Mouse (Mus musculus): ENCODE data around the gene Smyd1. TPM values are rescaled to one million over a fixed set of nuclear protein-coding genes. Genes with fewer than 3 reads are reported as not detected.

The Smyd1 gene
- polyA plus RNA-seq, 1 experiment from 2014 or later: 97.1 TPM

- no peaks in the 10 kb centered on the region for H3K36me3 ChIP-seq
- no peak overlapping the region for H3K4me3 ChIP-seq
- no peak overlapping the region for H3K4me2 ChIP-seq
- H3K27me3 ChIP-seq: no peaks in the 10 kb centered on the region
- H3K4me1 ChIP-seq (replicated peaks): 0 out of 2 replicates have a peak, but pooled peaks cover 2% of the 10 kb centered on the region
- no peak for ATAC-seq (replicated peaks; ENCODE audit: insufficient number of reproducible peaks, insufficient read depth, low FRiP score, low read depth)
- no peaks in the 10 kb centered on the region for H3K9me3 ChIP-seq (replicated peaks)
- 24% methylated on average over 6 of the region's 6 CpGs for WGBS
- H3K9ac ChIP-seq: no peak overlapping the region
- no peak overlapping the region for H3K27ac ChIP-seq
These were observed 155.4 kb downstream of the Smyd1 start for GRCm38 (mm10) chr6:71166551-71167169.

GRCm38 (mm10) chr6:71164394-71164793 is 157.6 kb downstream of the Smyd1 start:
- ATAC-seq (replicated peaks; ENCODE audit: insufficient number of reproducible peaks, insufficient read depth, low FRiP score, low read depth): 0 out of 2 replicates have a peak, but pooled peaks have one; percentile 35
- no peak overlapping the region for H3K4me3 ChIP-seq
- H3K4me2 ChIP-seq: no peak overlapping the region
- H3K9ac ChIP-seq: no peak overlapping the region
- no peaks in the 10 kb centered on the region for H3K27me3 ChIP-seq
- WGBS: 39% methylated on average over 6 of the region's 6 CpGs
- H3K36me3 ChIP-seq: no peaks in the 10 kb centered on the region
- H3K9me3 ChIP-seq (replicated peaks): no peaks in the 10 kb centered on the region
- no peak overlapping the region for H3K27ac ChIP-seq
- 0 out of 2 replicates have a peak, but pooled peaks cover 2% of the 10 kb centered on the region for H3K4me1 ChIP-seq (replicated peaks)

Small RNA genes lying within 50 kb of the gene (microRNA-seq; reads per million reads assigned to microRNA genes)
- 18.3 reads per million, percentile 32 among the genes with 10 or more reads in this experiment for gene Mir8112

Other genes with a start within 250 kb of the Smyd1 start
- gene Thnsl2, start 177.8 kb downstream of the Smyd1 start, polyA plus RNA-seq (2015; fragmentation: Nextera tagmentation; extraction: Ambion mirVana): 4.2 and 6.9 TPM in 2 replicates
- 0.42 and 2.9 TPM in 2 replicates for gene Fabp1, start 122.4 kb downstream of the Smyd1 start, polyA plus RNA-seq (2015; fragmentation: Nextera tagmentation; extraction: Ambion mirVana)
- gene Krcc1, start 50.6 kb downstream of the Smyd1 start, polyA plus RNA-seq (2015; fragmentation: Nextera tagmentation; extraction: Ambion mirVana): 54.6 and 68.2 TPM in 2 replicates
- 0.76 TPM in 1 of 2 replicates, not detected in the other for gene Cd8b1, start 555 bp upstream of the Smyd1 start, polyA plus RNA-seq (2015; fragmentation: Nextera tagmentation; extraction: Ambion mirVana)
- gene Cd8a, start 51.2 kb upstream of the Smyd1 start, polyA plus RNA-seq (2015; fragmentation: Nextera tagmentation; extraction: Ambion mirVana): 0.66 TPM in 1 of 2 replicates, not detected in the other
- gene Rmnd5a, start 118.4 kb upstream of the Smyd1 start, polyA plus RNA-seq (2015; fragmentation: Nextera tagmentation; extraction: Ambion mirVana): 8.4 and 9.9 TPM in 2 replicates
- gene Rnf103, start 171.7 kb upstream of the Smyd1 start, polyA plus RNA-seq (2015; fragmentation: Nextera tagmentation; extraction: Ambion mirVana): 14.5 and 15.8 TPM in 2 replicates
- 62.6 and 63.0 TPM in 2 replicates for gene Chmp3, start 221.6 kb upstream of the Smyd1 start, polyA plus RNA-seq (2015; fragmentation: Nextera tagmentation; extraction: Ambion mirVana)

Measured in heart, embryonic 15.5 days (tissue).